Mouse (Mus musculus) heart, adult 8-10 months (tissue): ENCODE results near the gene Vwa5b1. TPM values are rescaled to one million over a fixed set of nuclear protein-coding genes. Genes with fewer than 3 reads are reported as not detected.
A peak's percentile ranks its signal among the peaks of the same experiment; 100 is the strongest.

Experiments used
- DNase-seq: peaks from one replicate; pipeline ENCODE4 v3.0.0; 2022; ENCODE audit warnings: low spot score
- total RNA-seq, 4 experiments: library from RNA; stranded (reverse); gene quantifications; 2 replicates each; pipeline ENCODE4 v1.2.4; 2022

Vwa5b1 gene
- total RNA-seq, 4 experiments from 2014 or later, result not detected

GRCm38 (mm10) chr4:138530011-138530410 is 105.7 kb downstream of the Vwa5b1 start:
- DNase-seq, result no peak

- no peak for DNase-seq
Measured at GRCm38 (mm10) chr4:138525684-138526083, 110.0 kb downstream of the Vwa5b1 start.

- DNase-seq, result peak; percentile 26
Measured at GRCm38 (mm10) chr4:138524769-138525168, 110.9 kb downstream of the Vwa5b1 start.

GRCm38 (mm10) chr4:138523775-138524174 is 111.9 kb downstream of the Vwa5b1 start:
- no peak for DNase-seq

GRCm38 (mm10) chr4:138522296-138522695 is 113.4 kb downstream of the Vwa5b1 start:
- DNase-seq, result peak; percentile 36

- DNase-seq, result no peak
Measured at GRCm38 (mm10) chr4:138517153-138517789, 118.4 kb downstream of the Vwa5b1 start.

- no peak for DNase-seq
Measured at GRCm38 (mm10) chr4:138516448-138516847, 119.2 kb downstream of the Vwa5b1 start.

Other genes starting within 250 kb of the Vwa5b1 start
- not detected for gene Fam43b, start 239.4 kb downstream of the Vwa5b1 start, total RNA-seq
- gene Mul1, start 201.2 kb downstream of the Vwa5b1 start, total RNA-seq, result 10 to 100 TPM; 72.0 to 84.5 (median 75.5) TPM
- gene Camk2n1, start 181.6 kb downstream of the Vwa5b1 start, total RNA-seq, result 10 to 100 TPM; 10.8 to 12.7 (median 11.1) TPM
- gene Pla2g2c, start 88.9 kb upstream of the Vwa5b1 start, total RNA-seq, result under 1 TPM in 2 of 4 experiments, not detected in 2; 0.17 to 0.19 TPM
- 1 to 10 TPM; 2.3 to 3.3 (median 2.8) TPM for gene Ubxn10, start 101.3 kb upstream of the Vwa5b1 start, total RNA-seq
- under 1 TPM; 0.34 to 0.63 (median 0.55) TPM for gene Pla2g2f, start 121.7 kb upstream of the Vwa5b1 start, total RNA-seq
- 1 to 10 TPM in 2 of 4 experiments, under 1 TPM in 1, not detected in 1; 0.44 to 1.9 (median 1.2) TPM for gene Pla2g2d, start 139.9 kb upstream of the Vwa5b1 start, total RNA-seq
- gene Pla2g5, start 227.6 kb upstream of the Vwa5b1 start, total RNA-seq, result 10 to 100 TPM; 32.9 to 44.0 (median 38.3) TPM
- gene Gm13030, start 238.1 kb upstream of the Vwa5b1 start, total RNA-seq, result not detected
- gene Pla2g2e, start 242.1 kb upstream of the Vwa5b1 start, total RNA-seq, result 1 to 10 TPM in 1 of 4 experiments, not detected in 3; 2.0 TPM